Mouse (Mus musculus): Measurements from ENCODE around the gene Mertk.

DNA sequence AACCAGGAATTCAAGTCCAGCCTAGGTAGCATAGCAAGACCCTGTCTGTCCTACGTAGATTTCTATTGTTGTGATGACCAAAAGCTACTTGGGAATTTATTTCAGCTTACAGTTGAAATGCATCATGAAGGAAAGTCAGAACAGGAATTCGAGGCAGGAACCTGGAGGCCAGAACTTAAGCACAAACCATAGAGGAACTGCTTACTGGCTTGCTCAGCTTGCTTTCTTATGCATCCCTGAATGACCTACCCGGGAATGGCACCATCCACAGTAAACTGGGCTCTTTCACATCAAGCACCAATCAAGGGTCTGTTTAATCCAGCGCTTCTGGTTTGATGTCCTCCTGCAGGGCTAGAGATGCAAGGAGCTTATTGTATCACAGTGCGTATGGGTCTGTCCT lies 1.2 kb upstream of the Mertk start:
- no peak for TF ChIP-seq CTCF (IDR thresholded peaks at IDR 0.05; ENCODE audit: borderline replicate concordance, insufficient read depth, low read depth, low read length)
- TF ChIP-seq POLR2A (IDR thresholded peaks at IDR 0.05; ENCODE audit: borderline replicate concordance, insufficient read depth, low read length), result no peak
